Mouse (Mus musculus): Measurements from ENCODE around the gene Gemin6.

- TF ChIP-seq GABPA (IDR thresholded peaks at IDR 0.05; ENCODE audit: low read depth, low read length), result no peak
- no peak for TF ChIP-seq CTCF (IDR thresholded peaks at IDR 0.05 in 2 of 3, conservative IDR thresholded peaks at IDR 0.05 in 1 of 3; ENCODE audit: control insufficient read depth in 1 of 3, insufficient read depth in 1 of 3, low read depth in 2 of 3, low read length in 3 of 3, poor library complexity in 1 of 3, severe bottlenecking in 1 of 3)
- no peak for TF ChIP-seq ZKSCAN1 (IDR thresholded peaks at IDR 0.05; ENCODE audit: low read depth, low read length)
- TF ChIP-seq GATA1 (IDR thresholded peaks at IDR 0.05; ENCODE audit: low read depth, low read length), result no peak
Measured at GRCm38 (mm10) chr17:80237475-80237874, 13.2 kb downstream of the Gemin6 start.
